Mouse (Mus musculus) right cerebral cortex, postnatal 10 days (tissue): ENCODE measurements around the gene Olfr221.
A peak's percentile ranks its signal among the peaks of the same experiment; 100 is the strongest.

Experiments used
- DNase-seq, 2 experiments: peaks; one replicate each; pipeline ENCODE4 v3.0.0; 2021; ENCODE audit warnings: low spot score in 2 of 2

Olfr221 gene

DNA sequence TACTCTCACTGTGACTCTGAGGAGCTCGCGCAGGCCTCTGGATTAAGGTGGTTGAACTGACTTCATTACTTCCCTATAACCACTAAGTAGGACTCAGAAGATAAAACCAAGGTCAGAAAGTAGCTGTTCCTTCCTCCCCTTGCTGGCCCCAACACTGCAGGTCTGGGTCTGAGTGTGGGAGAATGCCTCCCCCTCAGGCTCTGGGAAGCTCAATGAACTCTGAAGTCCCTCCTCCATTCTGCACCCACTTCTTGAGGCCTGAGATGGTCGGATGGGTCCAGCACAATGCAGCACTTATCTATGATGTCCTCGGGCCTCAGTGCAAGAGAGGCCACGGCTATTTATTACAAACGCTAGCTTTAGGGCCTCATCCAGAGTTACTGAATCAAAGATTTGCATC, 36.6 kb downstream of the Olfr221 start:
- no peak for DNase-seq

DNA sequence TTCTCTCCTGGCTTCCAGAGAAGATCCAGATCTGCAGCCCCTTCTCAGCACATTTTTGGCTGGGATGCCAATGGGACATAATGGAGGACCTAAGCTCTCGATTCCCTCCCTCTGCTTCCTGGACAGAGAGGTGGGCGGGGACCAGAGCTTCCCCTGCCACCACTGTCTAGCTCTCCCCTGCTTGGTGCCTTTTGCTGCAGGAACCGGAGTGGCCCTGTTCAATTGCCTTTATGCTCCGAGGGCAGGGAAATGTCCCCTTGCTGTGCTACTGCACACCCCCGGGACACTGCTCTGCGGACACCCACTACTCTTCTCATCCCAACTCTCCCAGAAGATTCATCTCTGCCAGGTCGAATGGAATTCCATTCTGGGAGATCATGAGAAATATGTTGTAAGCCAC, 37.1 kb downstream of the Olfr221 start:
- peak in 1 of 2 experiments; percentile 27 for DNase-seq

DNA sequence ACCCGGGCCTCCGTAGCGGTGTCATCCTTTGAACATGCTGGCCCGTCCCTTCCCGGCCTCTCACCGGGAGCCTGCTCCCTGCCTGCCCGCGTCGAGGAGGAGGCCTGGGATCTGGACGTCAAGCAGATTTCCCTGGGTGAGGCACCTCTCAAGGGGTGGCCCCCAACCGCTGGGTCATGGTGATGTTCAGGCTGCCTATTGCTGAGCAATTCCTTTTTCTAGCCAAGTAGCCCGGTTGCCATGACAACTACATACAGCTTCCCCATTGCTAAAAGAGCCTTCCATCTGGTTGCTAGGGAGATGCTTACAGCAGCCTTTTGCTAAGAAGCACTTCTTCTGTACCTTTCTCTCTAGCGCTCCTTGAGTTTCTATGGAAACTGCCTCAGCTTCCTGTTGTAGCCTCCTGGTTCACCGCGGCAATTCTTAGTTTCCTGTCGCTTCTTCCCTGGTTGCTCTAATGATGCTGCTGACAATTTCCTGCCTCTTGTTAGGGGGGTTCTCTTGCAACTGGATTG, 38.2 kb downstream of the Olfr221 start:
- peak; percentile 87 to 96 for DNase-seq

DNA sequence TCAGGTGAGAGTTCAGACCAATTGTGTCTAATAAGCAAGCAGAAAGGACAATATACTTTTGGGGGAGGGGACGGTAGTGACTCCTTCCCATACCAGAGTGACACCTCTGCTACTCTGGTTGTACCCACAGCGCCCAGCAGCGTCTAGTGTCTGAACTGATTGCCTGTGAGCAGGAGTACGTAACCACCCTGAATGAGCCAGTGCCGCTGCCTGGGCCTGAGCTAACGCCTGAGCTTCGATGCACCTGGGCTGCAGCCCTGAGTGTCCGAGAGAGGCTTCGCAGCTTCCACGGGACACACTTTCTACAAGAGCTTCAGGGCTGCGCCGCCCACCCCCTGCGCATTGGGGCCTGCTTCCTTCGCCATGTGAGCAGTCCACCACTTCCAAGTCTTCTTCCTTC, 44.8 kb downstream of the Olfr221 start:
- DNase-seq: peak; percentile 22 to 28

DNA sequence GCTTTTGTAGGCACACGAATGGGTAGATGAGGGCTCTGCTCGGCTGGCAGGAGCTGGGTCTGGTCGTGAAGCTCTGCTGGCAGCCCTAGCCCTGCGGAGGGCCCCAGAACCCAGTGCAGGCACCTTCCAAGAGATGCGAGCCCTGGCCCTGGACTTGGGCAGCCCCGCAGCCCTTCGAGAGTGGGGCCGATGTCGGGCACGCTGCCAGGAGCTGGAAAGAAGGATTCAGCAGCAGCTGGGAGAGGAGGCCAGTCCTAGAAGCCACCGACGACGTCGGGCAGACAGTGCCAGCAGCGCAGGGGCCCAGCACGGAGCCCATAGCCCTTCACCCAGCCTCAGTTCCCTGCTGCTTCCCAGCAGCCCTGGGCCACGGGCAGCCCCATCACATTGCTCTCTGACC, 45.4 kb downstream of the Olfr221 start:
- peak; percentile 59 to 68 for DNase-seq

DNA sequence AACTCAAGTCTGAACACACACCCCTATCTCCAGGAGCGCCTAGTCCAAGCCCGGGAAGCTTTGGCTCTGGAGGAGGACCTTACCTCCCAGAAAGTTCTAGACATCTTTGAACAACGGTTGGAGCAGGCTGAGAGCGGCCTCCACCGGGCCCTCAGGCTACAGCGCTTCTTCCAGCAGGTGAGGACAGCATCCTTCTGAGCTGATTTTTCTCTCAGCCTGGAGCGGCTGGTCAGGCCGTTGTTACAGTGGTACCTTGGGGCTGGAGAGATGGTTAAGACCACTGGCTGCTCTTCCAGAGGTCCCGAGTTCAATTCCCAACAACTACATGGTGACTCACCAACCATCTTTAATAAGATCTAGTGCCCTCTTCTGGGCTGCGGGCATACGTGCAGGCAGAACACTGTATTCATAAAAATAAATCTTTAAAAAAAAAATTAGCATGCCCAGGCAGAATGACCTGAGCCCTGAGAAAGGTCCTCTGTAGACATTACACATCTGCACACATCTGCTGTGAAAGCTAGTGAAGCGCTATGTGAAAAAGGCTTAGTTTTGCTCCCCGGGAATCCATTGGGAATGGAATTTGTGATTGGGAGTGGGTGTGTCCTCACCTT, 45.9 kb downstream of the Olfr221 start:
- no peak for DNase-seq

DNA sequence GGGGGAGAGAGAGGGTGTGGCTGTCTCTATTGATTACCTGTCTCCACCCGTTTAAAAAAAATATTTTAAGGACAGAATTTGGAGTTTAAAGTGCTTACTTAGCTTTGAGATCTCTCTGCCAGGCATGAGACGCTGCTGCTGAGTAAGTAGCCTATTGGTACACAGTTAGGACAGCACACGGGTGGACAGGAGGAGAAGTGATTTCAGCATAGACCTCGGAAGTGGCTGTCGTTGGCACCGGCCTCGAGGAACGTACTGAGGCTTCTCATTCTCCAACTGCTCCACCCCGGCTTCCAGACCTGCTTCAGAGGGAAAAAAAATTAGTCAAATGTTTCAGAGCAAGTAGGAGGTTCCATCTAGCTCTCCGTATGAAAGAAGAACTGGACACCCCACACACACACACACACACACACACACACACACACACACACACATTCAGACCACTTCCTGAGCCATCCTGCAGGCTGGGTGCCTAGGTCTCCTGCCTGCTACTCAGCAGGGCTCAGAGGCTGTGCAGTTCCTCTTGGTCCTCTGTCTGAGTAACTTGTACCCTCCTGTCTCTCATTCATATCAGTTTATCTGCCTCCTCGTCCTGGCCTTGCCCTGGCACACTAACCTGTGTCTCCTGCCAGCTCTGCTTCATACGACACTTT, 46.9 kb downstream of the Olfr221 start:
- DNase-seq: no peak

DNA sequence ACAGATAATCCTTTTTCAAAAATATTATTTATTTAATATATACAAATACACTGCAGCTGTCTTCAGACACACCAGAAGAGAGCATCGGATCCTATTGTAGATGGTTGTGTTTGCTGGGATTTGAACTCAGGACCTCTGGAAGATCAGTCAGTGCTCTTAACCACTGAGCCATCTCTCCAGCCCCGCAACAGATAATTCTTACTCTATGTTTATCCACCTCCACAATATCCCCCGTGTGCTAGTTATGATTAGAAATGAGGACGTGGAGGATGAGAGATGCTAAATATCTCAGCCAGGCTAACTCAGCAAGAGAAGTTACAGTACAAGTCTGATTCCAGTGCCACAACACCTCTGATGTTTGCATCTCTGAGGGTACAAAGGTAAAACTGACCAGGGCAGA, 47.8 kb downstream of the Olfr221 start:
- DNase-seq: no peak

DNA sequence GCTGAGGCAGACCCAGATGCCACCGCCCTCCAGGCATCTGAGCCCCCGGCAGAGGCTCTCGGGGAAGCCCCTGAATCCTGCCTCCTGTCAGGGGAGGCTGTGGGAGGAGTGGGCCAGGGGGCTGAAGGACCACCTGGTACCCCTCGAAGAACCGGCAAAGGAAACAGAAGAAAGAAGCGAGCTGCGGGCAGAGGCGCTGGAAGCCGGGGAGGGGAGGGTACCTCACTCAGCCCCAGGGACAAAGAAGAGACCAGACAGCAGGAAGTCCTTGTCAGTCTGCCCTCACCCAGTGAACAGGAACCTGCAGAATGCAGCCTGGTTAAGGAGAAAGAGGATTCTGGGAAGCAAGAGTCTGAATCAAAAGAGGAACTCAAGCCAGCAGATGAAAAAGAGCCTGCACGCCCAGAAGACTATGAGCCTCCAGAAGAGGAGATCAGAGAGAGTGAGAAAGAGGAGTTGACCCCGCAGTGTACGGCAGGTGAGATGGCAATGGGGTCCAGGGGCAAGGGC, 52.7 kb downstream of the Olfr221 start:
- peak; percentile 28 to 36 for DNase-seq

DNA sequence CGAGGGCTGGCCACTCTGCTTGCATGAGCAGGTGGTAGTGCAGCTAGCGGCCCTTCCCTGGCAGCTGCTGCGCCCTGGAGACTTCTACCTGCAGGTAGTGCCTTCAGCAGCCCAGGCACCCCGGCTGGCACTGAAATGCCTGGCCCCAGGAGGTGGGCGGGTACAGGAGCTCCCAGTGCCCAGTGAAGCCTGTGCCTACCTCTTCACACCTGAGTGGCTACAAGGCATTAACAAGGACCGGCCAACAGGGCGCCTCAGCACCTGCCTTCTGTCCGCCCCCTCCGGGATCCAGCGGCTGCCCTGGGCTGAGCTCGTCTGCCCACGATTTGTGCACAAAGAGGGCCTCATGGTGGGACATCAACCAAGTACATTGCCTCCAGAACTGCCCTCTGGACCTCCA, 53.5 kb downstream of the Olfr221 start:
- DNase-seq: no peak

DNA sequence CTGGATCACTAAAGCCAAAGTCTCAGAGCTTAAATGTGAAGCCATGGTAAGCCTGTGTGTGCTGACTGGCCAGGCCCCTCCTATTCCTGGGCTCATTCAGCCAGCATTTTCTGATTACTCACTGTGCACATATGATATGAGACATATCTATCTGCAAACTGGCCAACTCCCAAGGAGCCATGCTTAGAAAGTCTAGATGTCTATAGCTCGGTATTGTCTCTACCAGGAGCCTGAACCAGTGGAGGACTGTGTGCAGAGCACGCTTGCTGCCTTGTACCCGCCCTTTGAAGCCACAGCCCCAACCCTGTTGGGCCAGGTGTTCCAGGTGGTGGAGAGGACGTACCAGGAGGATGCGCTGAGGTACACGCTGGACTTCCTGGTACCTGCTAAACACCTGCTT, 55.1 kb downstream of the Olfr221 start:
- DNase-seq: peak in 1 of 2 experiments; percentile 29

DNA sequence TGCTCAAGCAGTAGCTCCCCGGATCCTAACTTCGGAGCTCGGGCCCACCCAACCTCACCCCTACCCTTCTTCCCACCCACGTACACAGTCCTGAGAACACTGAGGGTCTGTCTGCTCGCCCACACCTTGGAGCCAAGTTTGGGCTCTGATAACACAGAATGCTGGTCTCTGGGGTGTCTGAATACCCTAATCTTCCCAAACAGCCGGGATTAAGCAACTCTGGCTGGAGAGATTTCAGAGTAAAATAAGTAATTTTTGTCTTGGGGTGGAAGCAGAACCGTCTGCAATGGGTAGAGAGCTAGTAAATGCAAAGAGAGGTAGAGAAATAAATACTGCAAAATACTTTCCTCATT, 56.1 kb downstream of the Olfr221 start:
- DNase-seq: no peak

DNA sequence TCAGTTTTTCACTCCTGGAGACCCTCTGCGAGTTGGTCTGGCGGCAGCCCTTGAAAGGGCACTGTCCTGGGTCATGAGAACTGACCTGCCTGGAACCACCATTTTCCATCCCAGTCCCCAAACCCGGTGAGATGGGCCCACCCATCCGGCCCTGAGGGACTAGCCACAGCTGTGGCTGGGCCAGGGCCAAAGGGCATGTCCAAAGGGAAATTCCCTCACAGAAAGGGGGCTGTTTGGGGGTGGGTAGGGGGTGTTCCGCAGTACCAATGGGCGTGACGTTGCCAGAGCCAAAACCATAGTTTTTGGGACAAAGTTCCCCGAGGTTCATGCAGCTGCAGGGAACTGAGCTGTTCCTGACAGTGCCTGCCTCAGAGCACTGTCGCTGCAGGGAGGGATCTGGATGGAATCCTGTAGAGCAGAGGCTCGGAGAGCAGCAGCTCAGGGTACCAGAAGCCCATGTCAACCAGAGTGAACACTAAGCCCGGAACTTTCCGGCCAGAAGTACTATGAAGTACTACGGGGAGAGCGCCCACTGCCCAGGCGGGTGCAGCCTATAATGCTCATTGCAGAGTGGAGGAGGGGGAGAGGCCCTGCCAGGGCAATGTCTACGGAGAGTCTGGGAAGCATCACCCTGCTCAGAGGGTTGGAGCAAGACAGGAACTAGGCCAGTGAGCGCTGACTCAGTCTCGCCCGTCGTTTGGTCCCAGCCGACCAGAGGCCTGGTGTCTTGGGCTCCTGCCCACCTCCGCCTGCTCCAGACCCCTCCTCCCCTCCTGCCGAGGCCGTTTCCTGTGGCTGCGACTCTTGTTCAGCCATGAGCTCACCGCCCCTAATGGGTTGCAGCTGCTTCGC, 56.7 kb downstream of the Olfr221 start:
- peak; percentile 89 for DNase-seq

DNA sequence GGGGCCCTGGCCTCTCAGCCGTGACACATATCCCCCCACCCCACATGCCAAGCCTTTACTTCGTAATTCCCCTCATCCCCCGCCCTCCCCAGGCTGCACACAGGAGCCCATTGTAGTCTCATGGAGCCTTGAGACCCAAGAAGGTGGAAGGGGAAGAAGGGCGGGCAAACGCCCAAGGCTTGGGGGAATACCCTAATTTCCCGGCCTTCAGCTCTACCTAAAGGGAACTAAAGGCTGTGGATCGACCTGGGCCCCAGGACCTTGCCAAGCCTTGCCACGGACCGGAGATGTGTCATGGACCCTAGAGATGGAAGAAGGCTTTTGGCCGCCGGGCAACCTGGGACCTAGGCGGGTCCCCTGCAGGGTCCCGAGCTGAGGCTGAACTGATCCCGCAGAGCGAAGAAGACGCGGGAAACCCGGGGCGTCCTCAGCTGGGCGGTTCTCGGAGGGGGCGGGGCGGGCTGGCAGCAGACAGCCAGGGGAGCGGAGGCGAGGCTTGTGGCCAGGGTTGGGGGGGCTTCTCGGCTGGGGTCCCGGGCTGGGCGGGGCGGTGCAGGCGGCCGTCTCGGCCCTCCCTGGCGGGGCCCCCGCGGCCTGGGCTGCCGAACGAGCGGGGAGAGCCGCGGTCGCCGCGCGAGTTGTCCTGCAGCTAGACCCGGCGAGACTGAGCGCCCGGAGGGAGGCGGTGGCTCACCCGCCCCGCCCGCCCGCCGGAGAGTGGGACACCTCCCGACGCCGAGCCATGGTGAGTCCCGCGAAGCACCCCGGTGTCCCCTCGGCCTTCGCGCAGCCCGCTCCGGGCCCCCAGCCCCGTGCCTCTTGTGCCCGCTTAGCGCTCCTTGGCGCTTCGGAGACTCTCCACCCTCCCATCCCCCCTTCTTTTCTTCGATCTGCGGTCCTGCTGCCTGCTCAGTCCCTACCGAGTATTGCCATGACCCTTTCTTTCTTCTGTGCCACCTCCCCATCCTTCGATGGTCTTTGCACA, 57.7 kb downstream of the Olfr221 start, which contains the start of gene Arhgef40:
Gene Arhgef40 (plus strand): TSS at position 473 of the 985 bp plus-strand sequence.
- peak; percentile 85 to 87 for DNase-seq
